In genomic region chr14:114953070-114953665, GRCm38 (mm10) we compare ENCODE assay signal across 15 mouse cellular contexts.
A peak's percentile ranks its signal among the peaks of the same experiment; 100 is the strongest.
DNase-seq lines count a peak whose midpoint lies in the region; ATAC-seq and TF ChIP-seq lines count a peak whose summit lies in the region.
"Had no signal": no experiment of that assay in that cellular context is flagged by ENCODE, and none has a peak within 500 bp of the region (broad histone marks: within the 10 kb centered on the region; RNA-seq: fewer than 3 reads in every experiment).

No protein-coding gene starts in this region.

- no peak for TF ChIP-seq CTCF in lung, embryonic 14.5 days (IDR thresholded peaks at IDR 0.05; ENCODE audit: low read depth)
- TF ChIP-seq CTCF in hindbrain, postnatal 0 days (IDR thresholded peaks at IDR 0.05; ENCODE audit: low read depth), result no peak

- ATAC-seq in lung, embryonic 14.5 days (ENCODE audit: insufficient read depth), result no peak
- ATAC-seq in limb, embryonic 14.5 days (ENCODE audit: low FRiP score, low read depth), result peak; percentile 64; the same call in 1 of the 2 replicates
- ATAC-seq in hindbrain, postnatal 0 days, result no peak
- ATAC-seq: CD4-positive, CD25-positive, alpha-beta regulatory T cell, adult 4 months; forebrain, embryonic 16.5 days; liver, embryonic 12.5 days had no signal

- no peaks in the 10 kb centered on the region for H3K9me3 ChIP-seq in lung, embryonic 14.5 days (ENCODE audit: low read depth, low read length)
- no peaks in the 10 kb centered on the region for H3K9me3 ChIP-seq in limb, embryonic 14.5 days (ENCODE audit: control insufficient read depth, low read length)
- H3K9me3 ChIP-seq in hindbrain, postnatal 0 days (ENCODE audit: low read length), result no peaks in the 10 kb centered on the region
- H3K9me3 ChIP-seq: liver, embryonic 12.5 days had no signal

- H3K27ac ChIP-seq in lung, embryonic 14.5 days (ENCODE audit: low read depth), result no peak overlapping the region
- H3K27ac ChIP-seq in limb, embryonic 14.5 days (replicated peaks; ENCODE audit: low read depth, low read length), result no peak overlapping the region
- no peak overlapping the region for H3K27ac ChIP-seq in hindbrain, postnatal 0 days
- H3K27ac ChIP-seq: liver, embryonic 12.5 days had no signal

- H3K4me3 ChIP-seq in lung, embryonic 14.5 days (ENCODE audit: low read depth, low read length), result no peak overlapping the region
- no peak overlapping the region for H3K4me3 ChIP-seq in limb, embryonic 14.5 days (replicated peaks; ENCODE audit: low read length)
- H3K4me3 ChIP-seq in hindbrain, postnatal 0 days (ENCODE audit: low read length), result no peak overlapping the region
- H3K4me3 ChIP-seq: erythroblast, embryonic 14.5 days; liver, embryonic 12.5 days; myocyte had no signal

- H3K9ac ChIP-seq in lung, embryonic 14.5 days, result no peak overlapping the region
- H3K9ac ChIP-seq in limb, embryonic 14.5 days (ENCODE audit: low read depth, low read length, severe bottlenecking), result no peak overlapping the region
- H3K9ac ChIP-seq in hindbrain, postnatal 0 days (replicated peaks; ENCODE audit: low read length), result no peak overlapping the region
- H3K9ac ChIP-seq: liver, embryonic 12.5 days had no signal

- no peaks in the 10 kb centered on the region for H3K27me3 ChIP-seq in lung, embryonic 14.5 days (ENCODE audit: insufficient read depth, low read length)
- no peaks in the 10 kb centered on the region for H3K27me3 ChIP-seq in limb, embryonic 14.5 days (ENCODE audit: control insufficient read depth, insufficient read depth, low read length)
- no peaks in the 10 kb centered on the region for H3K27me3 ChIP-seq in hindbrain, postnatal 0 days (ENCODE audit: insufficient read depth, low read length)
- H3K27me3 ChIP-seq: liver, embryonic 12.5 days had no signal

- H3K4me2 ChIP-seq in lung, embryonic 14.5 days, result no peak overlapping the region
- no peak overlapping the region; the same call in 1 of the 2 replicates for H3K4me2 ChIP-seq in limb, embryonic 14.5 days (replicated peaks; ENCODE audit: low read depth, low read length, severe bottlenecking)
- no peak overlapping the region for H3K4me2 ChIP-seq in hindbrain, postnatal 0 days (ENCODE audit: low read depth, low read length)
- H3K4me2 ChIP-seq: liver, embryonic 12.5 days had no signal

- intact Hi-C loops in heart, postnatal 25 days (cut with DNase I), result loop anchor here (5.0 kb wide), 1 partner anchor 89 kb away; no protein-coding TSS in a partner anchor

- TF ChIP-seq POLR2A in limb, embryonic 14.5 days (IDR thresholded peaks at IDR 0.05; ENCODE audit: borderline replicate concordance, extremely low read depth, insufficient read depth, insufficient read length), result no peak

- 34% methylated on average over 4 of the region's 4 CpGs for WGBS in lung, embryonic 14.5 days
- WGBS in limb, embryonic 14.5 days, result 7% methylated on average over 4 of the region's 4 CpGs
- WGBS in hindbrain, postnatal 0 days, result 40% methylated on average over 4 of the region's 4 CpGs

- H3K36me3 ChIP-seq in lung, embryonic 14.5 days (ENCODE audit: insufficient read depth), result no peaks in the 10 kb centered on the region
- no peaks in the 10 kb centered on the region for H3K36me3 ChIP-seq in limb, embryonic 14.5 days (ENCODE audit: control insufficient read depth, insufficient read depth, low read length)
- H3K36me3 ChIP-seq in hindbrain, postnatal 0 days (ENCODE audit: insufficient read depth, low read length), result no peaks in the 10 kb centered on the region
- H3K36me3 ChIP-seq: liver, embryonic 12.5 days had no signal

- peak; percentile 27 for DNase-seq in lung, embryonic 14.5 days
- no peak for DNase-seq in lung, postnatal 25 days (ENCODE audit: low spot score)
- peak; percentile 58 for DNase-seq in embryo, embryonic 10.5 days (ENCODE audit: low spot score)
- peak; percentile 15 for DNase-seq in kidney, postnatal 10 days
- DNase-seq in limb, embryonic 14.5 days (ENCODE audit: low spot score), result peak; percentile 52
- DNase-seq in adrenal gland, postnatal 36 days, result no peak
- no peak for DNase-seq in heart, postnatal 25 days (ENCODE audit: low spot score)
- DNase-seq in hindbrain, postnatal 0 days (ENCODE audit: low spot score), result no peak
- DNase-seq: gastrocnemius, postnatal 10 days; thymus, postnatal 25 days had no signal

- peaks cover 6% of the 10 kb centered on the region for H3K4me1 ChIP-seq in lung, embryonic 14.5 days (ENCODE audit: insufficient read depth)
- peaks cover 19% of the 10 kb centered on the region for H3K4me1 ChIP-seq in limb, embryonic 14.5 days (ENCODE audit: control insufficient read depth, insufficient read depth, low read length)
- H3K4me1 ChIP-seq in hindbrain, postnatal 0 days (ENCODE audit: insufficient read depth, low read length), result 0 out of 2 replicates have a peak, but pooled peaks cover 5% of the 10 kb centered on the region

Comparison
In these comparisons a context has a peak if more than half of its experiments do, and no peak if none do; other contexts are left out.
1. DNase-seq: peak in lung, embryonic 14.5 days (single experiment), embryo, embryonic 10.5 days (single experiment), kidney, postnatal 10 days (single experiment) and limb, embryonic 14.5 days (single experiment); none in lung, postnatal 25 days (single experiment), adrenal gland, postnatal 36 days (0 of 2), heart, postnatal 25 days (single experiment) and hindbrain, postnatal 0 days (single experiment).